Mouse (Mus musculus) gastrocnemius, adult 2 months (tissue): Measurements from ENCODE around the gene Tmem164. TPM values are rescaled to one million over a fixed set of nuclear protein-coding genes. Genes with fewer than 3 reads are reported as not detected.
"Not testable (repeated sequence)": the region's sequence is repeated elsewhere in the genome, so short reads cannot be mapped to it uniquely, and the experiment has no call there.

Experiments used
- DNase-seq: peaks from one replicate; pipeline ENCODE4 v3.0.0; 2022
- H3K27ac ChIP-seq: fragments of 200-600 bp; 2 replicates; pipeline ENCODE4 v1.8.1; 2022; ENCODE audit warnings: mild to moderate bottlenecking
- H3K4me3 ChIP-seq: fragments of 200-600 bp; 2 replicates; pipeline ENCODE4 v1.8.1; 2022; ENCODE audit warnings: mild to moderate bottlenecking, moderate library complexity
- CTCF ChIP-seq: fragments of 200-600 bp; IDR thresholded peaks from 2 replicates; pipeline ENCODE4 v1.8.1; 2022; ENCODE audit warnings: antibody characterized with exemption, mild to moderate bottlenecking, moderate library complexity
- intact Hi-C: fragments of 180-260 bp; cut with DNase I; formaldehyde crosslinking; loops from one replicate; pipeline ENCODE4 v1.15.1; 2025
- long read RNA-seq, 2 experiments: library from polyadenylated mRNA; stranded (forward); transcript quantifications; one replicate each; pipeline ENCODE4 v2.0.0; 2021
- total RNA-seq, 2 experiments: library from RNA; stranded (reverse); gene quantifications; 2 replicates each; pipeline ENCODE4 v1.2.3; 2021

Tmem164 gene
- total RNA-seq, result 1 to 10 TPM; 1.7 to 2.9 TPM
- long read RNA-seq, experiment 1, full-length matches to known transcripts, result 1 of 7 reads
- long read RNA-seq, experiment 1, partial matches to known transcripts, result 5 of 7 reads
- long read RNA-seq, experiment 1, other reads (novel, unspliced or antisense), result 1 of 7 reads
- long read RNA-seq, experiment 2, partial matches to known transcripts, result 1 of 1 reads
- long read RNA-seq, experiment 2, other reads (novel, unspliced or antisense), result 0 of 1 reads

DNA sequence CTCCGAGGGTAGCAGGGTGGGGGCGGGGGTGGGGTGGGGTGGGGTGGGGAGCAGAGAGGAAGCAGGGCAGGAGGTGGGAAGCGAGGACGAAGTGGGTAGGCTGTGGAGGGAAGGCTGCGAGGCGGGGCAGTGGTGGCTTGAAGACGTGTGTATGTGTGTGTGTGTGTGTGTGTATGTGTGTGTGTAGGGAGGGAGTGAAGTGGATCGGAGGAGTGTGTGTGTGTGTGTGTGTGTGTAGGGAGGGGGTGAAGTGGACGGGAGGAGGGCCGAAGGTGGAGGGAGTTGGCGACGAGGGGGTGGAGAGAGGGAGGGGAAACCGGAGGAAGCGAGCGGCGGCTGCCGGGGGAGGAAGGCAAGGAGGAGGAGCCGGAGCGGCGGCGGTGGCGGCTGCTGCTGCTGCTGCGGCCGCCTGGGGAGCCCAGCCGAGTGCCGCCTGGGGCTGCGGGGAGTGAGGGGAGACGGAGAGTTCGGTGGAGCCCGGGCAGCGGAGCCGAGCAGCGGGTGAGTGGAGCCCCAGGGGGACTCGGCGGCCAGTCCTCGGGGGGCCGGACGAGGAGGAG lies at the start of gene Tmem164:
Gene Tmem164, plus strand, starts transcription at position 351 of the 560 bp plus-strand sequence.
- H3K4me3 ChIP-seq, result peak within 1 kb of the TSS; percentile 83
- DNase-seq, result peak; percentile 85
- H3K27ac ChIP-seq, result peak within 1 kb of the TSS; percentile 85
- intact Hi-C loops, result loop anchor here (5.0 kb wide), 1 partner anchor 126 kb away; no protein-coding TSS in a partner anchor
- no peak for TF ChIP-seq CTCF

DNA sequence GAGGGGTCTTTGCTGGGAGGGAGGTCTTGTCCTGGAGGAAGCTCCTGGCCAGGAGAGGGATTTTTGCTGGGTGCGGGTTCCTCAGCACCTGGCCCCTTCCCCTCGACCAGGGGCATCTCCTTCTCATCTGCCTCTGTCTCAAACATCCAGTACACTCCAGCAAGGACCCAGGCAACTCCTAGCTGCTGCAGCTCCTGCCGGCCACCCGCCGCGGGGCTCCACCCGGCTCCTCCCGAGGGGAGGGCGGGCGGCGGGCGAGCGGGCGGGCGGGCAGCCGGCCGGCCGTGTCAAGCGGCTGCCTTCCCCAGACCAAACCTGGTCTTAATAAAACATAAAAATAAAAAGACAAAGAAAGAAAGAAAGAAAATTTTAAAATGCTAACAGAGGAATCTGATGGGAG lies 48.2 kb upstream of the Tmem164 start:
- H3K4me3 ChIP-seq, DNase-seq, H3K27ac ChIP-seq, intact Hi-C loops: not testable (repeated sequence)

DNA sequence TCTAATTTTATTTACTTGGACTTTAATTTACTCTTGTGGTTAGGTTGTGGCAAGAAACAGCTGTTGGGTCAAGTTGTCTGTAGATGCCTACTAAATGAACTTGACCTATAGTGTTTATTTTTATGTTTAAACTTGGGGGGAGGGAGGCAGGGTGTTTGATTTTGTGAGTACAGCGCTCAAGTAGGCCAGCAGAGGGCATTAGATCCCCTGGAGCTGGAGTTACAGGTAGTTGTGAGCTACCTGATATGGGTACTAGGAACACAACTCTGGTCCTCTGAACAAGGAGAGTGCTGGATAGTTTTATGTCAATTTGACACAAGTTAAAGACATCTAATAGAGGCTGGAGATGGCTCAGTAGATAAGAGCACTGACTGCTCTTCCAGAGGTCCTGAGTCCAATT lies 34.0 kb upstream of the Tmem164 start:
- intact Hi-C loops, result no loop called here
- no peak for DNase-seq

GRCm38 (mm10) chrX:142650117-142650764 lies 31.0 kb upstream of the Tmem164 start:
- no peak for TF ChIP-seq CTCF
- intact Hi-C loops, result no loop called here
- H3K4me3 ChIP-seq, result no peak overlapping the region
- no peak overlapping the region for H3K27ac ChIP-seq
- DNase-seq, result no peak

More for the DNA sequence above, 34.0 kb upstream of the Tmem164 start:
- no peak; the same call in 1 of the 2 replicates for TF ChIP-seq CTCF
- Histone ChIP-seq H3K27ac (no peak overlapping the region), H3K4me3 (no peak overlapping the region)

GRCm38 (mm10) chrX:142664704-142665422 lies 16.3 kb upstream of the Tmem164 start:
- intact Hi-C loops, result no loop called here
- H3K27ac ChIP-seq, result no peak overlapping the region
- no peak overlapping the region for H3K4me3 ChIP-seq
- no peak for DNase-seq
- TF ChIP-seq CTCF, result no peak

DNA sequence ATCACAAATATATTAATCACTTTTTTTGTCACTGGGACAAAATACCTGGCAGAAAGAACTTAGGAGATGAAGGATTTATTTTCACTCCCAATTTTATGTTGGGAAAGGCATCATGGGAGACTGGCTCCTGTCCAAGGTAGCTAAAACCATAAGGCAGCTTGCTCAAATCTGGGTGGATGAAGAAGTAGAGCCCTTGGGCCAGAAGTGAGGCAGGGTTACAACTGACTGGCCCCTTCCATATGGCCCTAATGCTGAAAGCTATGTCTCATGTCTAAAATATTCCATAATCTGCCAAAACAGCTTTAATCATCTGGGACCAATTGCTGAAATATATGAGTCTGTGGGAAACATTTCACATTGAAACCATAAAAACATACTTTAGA lies 15.8 kb upstream of the Tmem164 start:
- no peak for TF ChIP-seq CTCF
- H3K27ac ChIP-seq, result no peak overlapping the region
- intact Hi-C loops, result no loop called here
- DNase-seq, result no peak
- H3K4me3 ChIP-seq, result no peak overlapping the region

DNA sequence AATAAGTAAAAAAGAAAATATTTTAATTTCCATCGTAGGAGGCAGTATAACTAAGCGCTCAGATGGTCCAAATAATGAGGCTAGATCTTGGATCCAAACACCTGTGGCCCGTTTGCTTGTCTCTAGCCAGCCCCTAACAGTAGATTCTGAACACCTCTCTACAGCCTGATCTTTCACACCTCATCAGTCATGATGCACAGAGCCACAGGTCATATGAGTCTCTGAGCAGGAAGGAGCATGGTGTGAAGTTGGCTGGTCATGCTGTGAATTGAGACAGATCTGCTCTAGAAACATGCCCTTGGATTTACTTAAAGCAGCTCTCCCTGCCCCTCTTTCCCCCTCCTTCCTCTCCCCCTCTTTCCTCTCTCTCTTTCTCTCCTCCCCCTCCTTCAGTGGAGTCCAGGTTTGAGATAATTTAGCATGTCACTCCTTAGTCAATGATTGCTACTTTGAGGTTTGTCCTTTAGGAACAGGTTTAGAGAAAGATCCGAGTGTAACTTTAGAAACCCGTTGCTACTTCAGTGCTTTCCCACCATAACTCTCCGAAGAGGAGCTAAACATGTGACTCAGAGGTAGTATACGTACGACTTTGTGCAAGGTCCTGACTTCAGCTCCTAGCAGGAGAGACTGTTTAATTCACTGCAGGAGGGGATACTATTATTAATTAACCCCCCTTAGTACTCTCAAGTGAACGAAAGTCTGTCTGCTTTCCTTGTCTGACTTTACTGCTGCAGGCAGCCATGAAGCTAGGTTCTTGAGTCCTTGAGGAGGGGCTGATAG lies 11.7 kb upstream of the Tmem164 start:
- no peak for TF ChIP-seq CTCF
- DNase-seq, result no peak
- no peak overlapping the region for H3K27ac ChIP-seq
- intact Hi-C loops, result no loop called here
- H3K4me3 ChIP-seq, result no peak overlapping the region

DNA sequence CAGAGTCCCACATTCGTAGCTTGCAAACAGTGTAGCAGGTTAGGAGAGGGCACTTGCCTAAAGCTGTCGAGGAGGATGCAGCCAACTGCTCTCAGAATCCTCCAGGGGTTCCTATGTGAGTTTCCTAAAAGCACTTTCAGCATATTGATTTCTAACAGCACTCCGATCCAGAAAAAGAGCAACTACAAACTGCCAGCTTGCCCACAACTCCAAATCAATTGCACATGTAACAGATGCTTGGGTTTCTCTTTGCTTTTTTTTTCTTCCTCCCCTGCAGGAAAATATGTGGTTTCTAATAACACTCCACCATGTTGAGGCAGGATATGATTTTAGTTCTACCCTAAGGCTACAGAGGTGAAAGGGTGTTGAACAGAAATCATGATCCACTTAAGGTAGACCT lies 11.1 kb upstream of the Tmem164 start:
- DNase-seq, result no peak
- TF ChIP-seq CTCF, result no peak
- Histone ChIP-seq H3K4me3 (no peak overlapping the region), H3K27ac (no peak overlapping the region)
- intact Hi-C loops, result no loop called here

DNA sequence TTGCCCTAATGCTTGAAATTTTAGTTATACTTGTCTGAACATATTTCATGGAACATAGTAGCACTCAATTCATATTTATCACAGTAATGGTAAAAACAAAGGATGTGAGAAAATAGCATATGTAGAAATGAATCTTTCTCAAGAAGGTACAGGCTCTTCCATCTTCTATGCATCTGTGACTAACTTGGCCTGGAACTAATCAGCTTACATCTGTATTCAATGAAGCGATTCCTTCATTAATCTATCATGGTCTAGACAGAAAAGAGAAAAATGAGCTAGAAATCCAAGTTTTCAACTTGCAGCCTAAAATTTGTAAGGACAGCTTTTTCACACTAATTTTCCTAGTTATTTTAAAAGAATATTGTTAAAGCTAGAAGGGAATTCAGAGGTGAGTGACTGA lies 10.1 kb upstream of the Tmem164 start:
- H3K4me3 ChIP-seq, result no peak overlapping the region
- intact Hi-C loops, result no loop called here
- TF ChIP-seq CTCF, result no peak
- H3K27ac ChIP-seq, result no peak overlapping the region
- DNase-seq, result no peak

- Histone ChIP-seq H3K4me3 (no peak overlapping the region), H3K27ac (no peak overlapping the region)
- TF ChIP-seq CTCF, result no peak
- DNase-seq, result no peak
- intact Hi-C loops, result no loop called here
These were observed 8.5 kb upstream of the Tmem164 start for GRCm38 (mm10) chrX:142672701-142673100.

GRCm38 (mm10) chrX:142677193-142677592 lies 4.0 kb upstream of the Tmem164 start:
- no peak for TF ChIP-seq CTCF
- intact Hi-C loops, result no loop called here
- no peak overlapping the region for H3K27ac ChIP-seq
- DNase-seq, result no peak
- H3K4me3 ChIP-seq, result no peak overlapping the region
